Mouse (Mus musculus): Measurements from ENCODE around the gene Mrps18c. TPM values are rescaled to one million over a fixed set of nuclear protein-coding genes. Genes with fewer than 3 reads are reported as not detected.

Mrps18c gene
- total RNA-seq (2021): 10 to 100 TPM; 56.0 to 57.8 TPM

DNA sequence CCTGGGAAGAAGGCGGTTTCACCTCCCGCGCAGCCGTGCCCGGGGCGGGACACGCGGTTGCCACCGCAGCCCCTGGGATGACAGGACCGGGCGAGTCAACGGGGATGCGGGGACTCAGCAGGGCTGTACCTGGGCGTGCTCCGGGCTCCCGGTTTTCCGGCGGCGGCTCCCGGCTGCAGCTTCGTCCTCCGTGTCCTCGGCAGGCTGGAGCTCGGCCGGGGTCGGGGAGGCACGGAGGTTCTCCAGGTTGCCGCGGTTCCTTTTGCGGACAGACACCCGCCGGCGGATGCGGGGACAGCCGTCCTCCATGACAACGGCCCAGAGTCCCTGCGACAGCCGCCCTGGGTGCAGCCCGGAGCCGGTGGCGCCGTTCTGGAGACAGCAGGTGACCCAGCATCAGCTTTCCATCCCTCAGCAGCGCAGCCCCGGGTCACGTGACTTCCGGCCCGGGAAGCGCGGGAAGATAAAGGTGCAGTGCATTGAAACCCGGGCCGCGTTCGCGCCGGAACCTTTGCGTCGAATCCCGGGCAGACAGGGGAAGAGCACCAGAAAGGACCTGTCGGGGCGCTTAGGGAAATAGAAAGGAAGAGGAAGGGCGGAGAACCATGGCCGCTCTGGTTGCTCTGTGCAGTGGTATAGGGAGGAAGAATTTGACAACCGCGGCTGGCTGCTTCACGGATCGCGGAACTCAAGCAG is at the start of gene Mrps18c, which contains the start of gene Helq:
Gene Mrps18c, plus strand, starts transcription at position 463 of the 696 bp plus-strand sequence.
Gene Helq, minus strand, starts transcription at position 434 of the 696 bp plus-strand sequence.
- intact Hi-C loops (cut with DNase I): loop anchor here (10.0 kb wide), 1 partner anchor 124 kb away; the partner anchor contains the start of gene Coq2

DNA sequence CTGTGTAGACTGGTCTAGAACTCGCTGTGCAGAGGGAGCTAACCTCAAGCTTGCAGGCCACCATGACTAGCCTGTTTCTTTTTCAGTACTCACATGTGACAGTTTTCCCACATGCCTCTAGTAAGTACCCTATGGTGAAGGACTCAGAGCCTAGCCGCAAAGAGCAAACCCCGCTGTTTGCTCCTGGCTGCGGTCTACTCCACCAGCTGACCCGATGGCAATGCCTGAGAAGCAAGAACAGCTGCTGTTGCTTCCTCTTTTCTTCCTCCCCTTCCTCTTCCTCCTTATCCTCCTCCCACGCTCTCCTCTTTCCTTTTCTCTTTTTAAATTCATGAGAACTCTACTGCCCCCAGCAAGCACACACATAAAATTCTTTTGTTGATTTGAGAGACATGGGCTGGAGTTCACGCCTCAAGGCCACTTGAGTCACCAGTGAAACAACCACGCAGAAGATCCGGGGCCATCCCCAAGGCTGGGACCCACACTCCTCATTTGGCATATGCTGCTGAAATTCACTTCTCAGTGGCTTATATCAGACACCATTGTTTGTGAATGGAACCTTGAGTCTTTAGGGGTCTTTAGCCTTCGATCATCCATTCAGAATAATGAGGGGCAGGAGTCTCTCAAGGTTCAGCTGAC is 47.7 kb upstream of the Mrps18c start:
- no peak for DNase-seq (ENCODE audit: extremely low spot score in 1 of 2, low spot score in 2 of 2)
- intact Hi-C loops (cut with DNase I): no loop called here

More for the DNA sequence above, at the start of gene Mrps18c, which contains the start of gene Helq:
- peak; percentile 90 to 94 for DNase-seq (ENCODE audit: extremely low spot score in 1 of 2, low spot score in 2 of 2)

DNA sequence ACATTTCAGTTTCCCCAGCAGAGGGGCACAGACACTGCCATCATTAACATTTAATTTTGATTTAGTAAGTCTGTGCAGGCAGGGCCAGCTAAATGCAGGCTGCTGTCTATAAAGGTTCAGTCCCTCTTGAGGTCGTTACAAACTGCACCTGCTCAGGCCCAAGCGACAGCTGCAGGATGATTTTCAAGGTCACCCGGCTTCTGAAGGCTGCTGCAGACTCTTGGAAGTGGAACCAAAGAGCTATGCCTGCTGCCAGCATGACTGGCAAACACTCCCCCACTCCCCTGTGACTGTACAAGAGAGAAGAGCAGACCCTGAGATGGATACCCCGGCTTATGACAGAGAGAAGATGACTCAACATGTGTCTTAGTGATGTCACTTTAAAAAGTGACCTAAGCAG is 46.8 kb upstream of the Mrps18c start:
- intact Hi-C loops (cut with DNase I): no loop called here
- no peak for DNase-seq (ENCODE audit: extremely low spot score in 1 of 2, low spot score in 2 of 2)

DNA sequence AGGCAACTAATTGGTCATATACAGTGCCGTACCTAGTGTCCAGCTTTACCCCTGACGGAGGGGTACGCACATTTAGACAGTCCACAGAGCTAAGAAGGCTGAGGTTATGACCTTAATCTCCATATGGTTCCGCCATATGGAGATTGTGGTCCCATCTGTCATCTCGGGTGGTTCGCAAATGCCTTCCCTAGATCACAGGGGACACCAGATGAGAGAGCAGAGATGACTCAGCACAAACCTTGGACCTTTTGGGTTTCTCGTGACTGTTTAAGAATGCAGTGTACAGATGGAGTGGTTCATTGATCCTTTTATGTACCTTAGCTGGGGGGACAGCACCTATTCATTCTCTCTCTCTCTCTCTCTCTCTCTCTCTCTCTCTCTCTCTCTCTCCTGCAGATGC is 45.0 kb upstream of the Mrps18c start:
- no peak for DNase-seq (ENCODE audit: extremely low spot score in 1 of 2, low spot score in 2 of 2)
- intact Hi-C loops (cut with DNase I): no loop called here

DNA sequence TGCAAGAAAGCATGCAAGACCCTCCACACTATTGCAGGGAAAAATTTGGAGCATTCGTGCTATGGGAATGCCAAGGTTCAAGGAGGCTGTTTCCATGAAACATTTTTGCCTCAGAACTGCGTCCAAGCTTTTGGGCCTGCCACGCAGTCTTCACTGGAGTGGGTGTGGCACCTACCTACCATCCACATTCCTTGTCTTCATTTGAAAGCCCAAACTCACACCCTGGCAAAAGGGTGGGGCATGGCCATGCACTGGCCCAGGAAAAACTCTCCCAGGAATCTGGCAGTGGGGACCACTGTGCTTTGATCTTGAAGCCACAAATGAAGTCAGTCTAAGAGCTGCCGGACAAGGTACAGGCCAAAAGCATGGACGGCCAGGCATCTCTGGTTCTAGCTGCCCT is 40.3 kb upstream of the Mrps18c start:
- no peak for DNase-seq (ENCODE audit: extremely low spot score in 1 of 2, low spot score in 2 of 2)
- intact Hi-C loops (cut with DNase I): no loop called here

DNA sequence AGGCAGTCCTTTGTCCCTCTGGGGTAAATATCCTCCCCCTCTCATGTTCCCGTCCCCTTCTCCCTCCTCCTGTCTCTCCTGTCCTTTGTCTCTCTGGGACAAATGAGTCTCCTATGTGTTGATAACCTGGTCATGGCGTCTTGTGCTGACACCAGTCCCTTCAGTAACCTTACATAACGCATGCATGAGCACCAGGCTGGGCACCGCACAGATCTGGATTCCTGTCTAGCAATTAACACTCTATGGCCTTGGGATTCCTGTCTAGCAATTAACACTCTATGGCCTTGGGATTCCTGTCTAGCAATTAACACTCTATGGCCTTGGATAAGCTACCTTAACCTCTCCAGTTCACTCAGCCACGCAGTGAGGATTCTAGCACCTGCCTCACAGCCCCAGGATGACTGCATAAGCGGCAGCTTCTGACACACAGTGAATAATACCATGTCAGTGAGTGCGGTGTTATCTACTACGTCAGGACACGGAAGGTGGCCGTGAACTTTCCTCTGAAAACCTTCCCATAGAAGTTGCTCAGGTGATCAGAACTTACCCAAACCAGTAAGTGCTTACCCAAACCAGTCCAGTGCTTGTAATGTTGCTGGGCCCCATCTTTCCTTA is 38.3 kb upstream of the Mrps18c start:
- intact Hi-C loops (cut with DNase I): no loop called here
- no peak for DNase-seq (ENCODE audit: extremely low spot score in 1 of 2, low spot score in 2 of 2)

DNA sequence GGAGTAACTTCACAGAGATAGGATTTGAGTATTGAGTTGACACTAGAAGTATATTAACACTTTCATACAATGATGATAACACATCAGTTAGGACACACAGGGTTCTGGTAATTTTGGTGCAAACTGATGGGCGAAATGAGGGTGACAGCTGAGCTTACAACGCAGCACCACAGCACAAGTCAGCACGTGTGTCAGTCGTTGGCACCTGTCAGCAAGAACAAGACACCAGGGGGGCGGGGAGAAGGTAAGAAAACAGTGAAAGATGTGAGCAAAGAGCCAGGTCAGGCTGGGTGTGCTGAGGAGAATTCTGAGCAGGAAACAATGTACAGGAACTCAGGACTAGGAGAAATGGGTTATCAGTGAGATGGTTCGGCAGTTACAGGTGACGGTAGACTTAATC is 36.7 kb upstream of the Mrps18c start:
- DNase-seq (ENCODE audit: extremely low spot score in 1 of 2, low spot score in 2 of 2): no peak
- intact Hi-C loops (cut with DNase I): no loop called here

DNA sequence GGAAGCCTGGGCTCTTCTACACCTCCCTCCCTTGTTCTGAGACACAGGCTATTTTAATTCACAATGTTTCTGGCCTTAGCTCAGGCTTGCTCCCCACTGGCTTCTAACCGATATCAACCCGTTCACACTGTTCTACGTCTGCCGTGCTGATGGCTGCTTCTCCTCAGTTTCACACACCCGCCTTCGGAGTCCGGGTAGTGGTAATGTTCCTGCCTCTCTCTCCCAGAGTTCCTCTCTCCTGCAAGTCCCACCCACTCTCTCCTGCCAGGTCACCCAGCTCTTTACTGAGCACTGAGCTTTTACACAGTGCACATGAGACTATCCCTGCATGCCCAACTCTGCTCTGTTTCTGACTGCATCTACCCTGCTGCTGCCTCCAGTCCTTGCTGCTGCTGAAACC is 32.4 kb upstream of the Mrps18c start:
- intact Hi-C loops (cut with DNase I): no loop called here

DNA sequence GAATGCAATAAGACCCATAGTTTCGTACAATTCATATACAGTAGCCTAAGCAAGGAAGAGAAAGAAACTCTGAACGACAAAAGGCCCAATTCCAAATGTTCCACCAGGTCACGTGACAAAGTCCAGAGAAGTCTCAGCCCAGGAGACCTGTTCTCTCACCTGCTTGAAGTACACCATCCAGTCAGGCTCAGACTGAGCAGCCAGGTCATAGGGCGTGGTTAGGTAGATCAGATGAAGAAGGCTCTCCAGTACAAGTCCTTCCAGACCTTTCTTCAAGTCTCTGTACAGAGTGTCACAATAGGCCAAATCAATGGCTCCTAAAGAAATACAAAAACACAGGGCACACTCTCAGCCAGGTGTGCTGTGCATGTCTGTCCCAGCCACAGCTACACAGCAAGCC is 26.9 kb upstream of the Mrps18c start:
- no peak for DNase-seq (ENCODE audit: extremely low spot score in 1 of 2, low spot score in 2 of 2)
- intact Hi-C loops (cut with DNase I): loop anchor here (10.0 kb wide), 2 partner anchors 237 to 377 kb away; no protein-coding TSS in a partner anchor

More for the DNA sequence above, 32.4 kb upstream of the Mrps18c start:
- no peak for DNase-seq (ENCODE audit: extremely low spot score in 1 of 2, low spot score in 2 of 2)

DNA sequence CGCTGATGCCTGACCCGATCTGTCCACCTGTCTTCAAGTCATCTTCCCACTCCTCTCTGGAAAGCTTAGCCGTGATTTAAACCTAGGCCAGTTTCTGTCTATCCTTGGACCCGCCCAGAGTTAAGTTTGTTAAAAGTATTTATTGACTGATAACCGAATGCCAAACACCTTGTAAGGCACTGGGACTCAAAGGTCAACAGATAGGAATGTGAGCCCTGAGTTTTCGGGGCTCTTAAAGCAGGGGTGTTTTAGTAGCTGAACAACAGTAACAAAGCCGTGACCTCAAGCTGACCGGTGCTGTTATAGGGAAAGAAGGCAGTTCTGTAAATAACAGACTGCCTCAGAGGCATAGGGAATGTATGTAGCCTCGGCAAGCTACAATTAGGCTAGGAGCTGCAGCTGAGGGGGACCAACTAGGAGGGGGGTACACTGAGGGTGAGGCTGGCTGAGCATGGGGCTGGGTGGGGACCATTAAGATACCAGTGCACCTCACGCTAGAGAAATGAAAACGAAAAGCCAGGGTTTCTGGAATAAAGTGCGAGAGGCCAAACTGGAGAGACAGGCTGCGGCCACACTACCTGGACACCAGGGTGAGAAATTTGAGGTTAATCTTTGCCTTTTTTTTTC is 22.5 kb upstream of the Mrps18c start:
- intact Hi-C loops (cut with DNase I): loop anchor here (10.0 kb wide), 2 partner anchors 241 to 381 kb away; no protein-coding TSS in a partner anchor
- DNase-seq (ENCODE audit: extremely low spot score in 1 of 2, low spot score in 2 of 2): no peak

DNA sequence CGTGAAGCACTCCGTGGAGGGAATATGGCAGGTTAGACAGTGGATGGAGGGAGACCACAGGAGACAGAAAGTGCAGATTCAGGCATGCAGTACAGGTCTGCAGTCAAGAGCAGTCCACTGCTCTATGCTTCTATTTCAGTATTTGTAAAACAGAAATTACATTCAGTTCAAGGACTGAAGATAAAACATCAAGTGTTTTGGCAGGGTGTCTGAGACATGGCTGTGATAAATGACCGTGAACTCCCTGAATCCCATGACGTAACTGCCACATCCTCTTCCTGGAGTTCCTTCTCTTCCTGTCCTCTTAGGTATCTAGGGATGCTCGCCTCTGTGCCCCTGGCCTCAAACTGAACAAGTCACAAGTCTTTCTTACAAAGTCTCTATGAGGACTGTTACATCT is 21.5 kb upstream of the Mrps18c start:
- DNase-seq (ENCODE audit: extremely low spot score in 1 of 2, low spot score in 2 of 2): no peak
- intact Hi-C loops (cut with DNase I): loop anchor here (10.0 kb wide), 2 partner anchors 242 to 382 kb away; no protein-coding TSS in a partner anchor

DNA sequence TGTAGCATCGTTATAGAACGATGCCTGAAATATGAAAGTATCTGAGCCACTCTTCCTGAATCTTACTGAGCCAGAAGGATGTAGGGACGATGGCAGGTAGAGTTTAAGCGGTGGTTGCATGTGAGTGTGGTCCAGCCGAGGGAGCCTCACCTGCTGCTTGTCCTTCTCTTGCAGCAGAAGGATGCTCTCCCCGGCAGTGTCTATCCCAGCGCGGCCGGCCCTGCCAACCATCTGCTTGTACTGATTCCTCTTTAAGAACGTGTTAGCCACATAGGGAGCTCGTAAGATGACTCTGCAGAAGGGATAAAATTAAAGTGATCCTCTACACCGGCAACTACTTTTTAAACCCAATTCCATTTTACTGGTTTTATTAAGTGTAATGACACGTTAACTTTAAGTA is 19.4 kb upstream of the Mrps18c start:
- intact Hi-C loops (cut with DNase I): loop anchor here (10.0 kb wide), 2 partner anchors 244 to 384 kb away; no protein-coding TSS in a partner anchor
- no peak for DNase-seq (ENCODE audit: extremely low spot score in 1 of 2, low spot score in 2 of 2)

DNA sequence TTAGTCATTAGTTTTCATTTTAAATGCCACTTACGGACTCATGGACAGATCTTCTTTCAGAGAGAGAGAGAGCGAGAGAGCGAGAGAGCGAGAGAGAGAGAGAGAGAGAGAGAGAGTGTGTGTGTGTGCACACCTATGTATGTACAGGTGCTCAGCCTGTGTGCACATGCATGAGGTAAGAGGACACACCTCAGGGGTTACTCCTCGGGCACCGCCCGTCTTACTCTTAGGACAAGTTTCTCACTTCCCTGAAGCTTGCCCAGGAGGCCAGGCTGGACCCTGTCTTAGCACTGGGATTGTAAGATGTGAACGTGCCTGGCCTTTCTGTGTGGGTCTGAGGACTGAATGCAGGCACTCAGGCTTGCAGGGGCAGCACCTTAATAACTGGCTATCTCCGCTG is 10.9 kb upstream of the Mrps18c start:
- intact Hi-C loops (cut with DNase I): no loop called here
- no peak for DNase-seq (ENCODE audit: extremely low spot score in 1 of 2, low spot score in 2 of 2)

DNA sequence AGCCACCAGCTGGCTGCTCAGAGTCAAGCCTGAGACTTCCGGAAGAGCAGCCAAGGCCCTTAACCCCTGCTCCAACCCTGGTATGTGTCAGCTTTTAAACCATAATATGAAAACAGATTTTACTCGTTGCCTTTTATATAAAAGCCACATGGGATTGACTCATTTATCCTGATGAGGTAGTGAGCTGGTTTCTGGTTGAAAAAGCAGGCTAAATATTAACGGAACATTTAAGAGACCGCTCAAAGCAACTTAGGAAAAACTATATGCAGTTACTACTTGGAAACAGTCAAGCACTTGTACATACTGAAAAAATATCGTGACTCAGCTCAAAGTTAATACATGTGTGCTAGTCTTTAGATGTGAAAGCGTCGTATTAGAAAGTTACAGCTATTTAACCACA is 6.2 kb upstream of the Mrps18c start:
- intact Hi-C loops (cut with DNase I): loop anchor here (10.0 kb wide), 1 partner anchor 117 kb away; the partner anchor contains the start of gene Coq2
- no peak for DNase-seq (ENCODE audit: extremely low spot score in 1 of 2, low spot score in 2 of 2)

DNA sequence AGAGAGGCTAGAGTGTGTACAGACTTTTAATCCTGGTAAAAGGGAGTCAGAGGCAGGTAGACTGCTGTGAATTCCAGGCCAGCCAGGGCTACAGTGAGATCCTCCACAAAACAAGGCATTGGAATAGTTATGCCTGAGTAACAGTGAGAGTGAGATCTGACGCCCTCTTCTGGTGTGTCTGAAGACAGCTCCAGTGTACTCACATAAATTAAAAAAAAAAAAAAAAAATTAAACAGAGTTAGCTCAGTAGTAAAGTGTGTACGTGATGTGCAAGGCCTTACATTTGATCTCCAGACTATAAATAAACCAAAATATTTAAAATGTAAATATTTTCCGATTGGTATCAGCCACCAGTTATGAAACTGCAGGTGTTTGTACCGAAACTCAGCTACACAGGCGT is 4.3 kb upstream of the Mrps18c start:
- no peak for DNase-seq (ENCODE audit: extremely low spot score in 1 of 2, low spot score in 2 of 2)
- intact Hi-C loops (cut with DNase I): loop anchor here (10.0 kb wide), 1 partner anchor 119 kb away; the partner anchor contains the start of gene Coq2

DNA sequence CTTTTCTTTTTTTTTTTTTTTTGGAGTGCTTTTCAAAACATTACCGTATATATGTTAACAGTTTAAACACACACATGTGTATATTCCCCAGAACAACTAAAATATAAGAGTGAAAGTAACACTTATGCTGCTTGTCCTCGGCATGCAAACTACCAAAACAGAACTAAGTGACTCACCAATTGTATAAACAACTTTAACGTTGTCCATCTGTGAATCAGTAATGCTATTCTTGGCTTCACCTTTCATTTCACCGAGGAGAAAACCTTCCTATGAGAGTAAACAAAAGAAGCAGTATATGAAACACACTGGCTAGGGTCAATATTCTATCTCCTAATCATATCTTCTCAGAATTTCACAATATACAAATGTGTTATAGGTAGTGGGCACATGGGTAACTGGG is 19.9 kb downstream of the Mrps18c start:
- no peak for DNase-seq (ENCODE audit: extremely low spot score in 1 of 2, low spot score in 2 of 2)
- intact Hi-C loops (cut with DNase I): no loop called here

DNA sequence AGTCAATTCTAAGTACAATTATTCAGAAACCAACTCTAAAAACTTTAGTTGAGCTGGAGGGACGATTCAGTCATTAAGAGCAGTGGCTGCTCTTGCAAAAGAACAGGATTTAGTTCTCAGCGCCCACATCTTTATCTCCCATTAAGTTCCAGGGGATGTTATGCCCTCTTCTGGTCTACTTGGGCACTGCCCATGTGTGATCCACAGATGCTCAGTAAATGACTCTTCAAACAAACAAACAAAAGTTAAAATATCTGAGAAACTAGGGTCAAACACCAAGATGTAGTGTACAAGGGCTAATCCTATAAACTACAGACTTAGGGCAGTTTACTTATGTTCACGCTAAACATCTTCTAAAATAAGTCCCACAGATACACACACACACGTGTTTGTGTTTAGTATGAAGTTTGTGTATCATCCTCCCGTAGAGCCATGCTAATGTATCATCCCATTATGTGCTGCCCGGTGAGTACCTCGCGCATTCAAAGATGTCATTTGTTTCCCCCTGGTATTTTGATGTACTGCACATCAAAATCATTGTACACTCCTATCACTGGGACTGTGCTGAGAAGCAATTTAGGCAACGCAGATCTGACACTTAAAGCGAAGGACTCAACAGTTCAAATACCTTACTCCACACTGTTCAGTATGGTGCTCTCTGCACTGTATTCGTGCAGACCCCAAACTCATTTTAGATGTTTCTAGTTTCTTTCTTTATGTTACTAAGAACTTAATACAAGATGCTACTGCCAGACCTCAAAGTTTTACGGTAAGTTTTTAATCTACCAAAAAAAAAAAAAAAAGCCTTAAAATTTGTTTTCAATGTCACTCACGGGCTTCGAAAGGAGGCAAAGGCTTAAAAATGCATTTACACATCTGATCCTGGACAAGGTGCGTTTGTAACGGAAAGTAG is 21.4 kb downstream of the Mrps18c start:
- intact Hi-C loops (cut with DNase I): no loop called here
- no peak for DNase-seq (ENCODE audit: extremely low spot score in 1 of 2, low spot score in 2 of 2)

DNA sequence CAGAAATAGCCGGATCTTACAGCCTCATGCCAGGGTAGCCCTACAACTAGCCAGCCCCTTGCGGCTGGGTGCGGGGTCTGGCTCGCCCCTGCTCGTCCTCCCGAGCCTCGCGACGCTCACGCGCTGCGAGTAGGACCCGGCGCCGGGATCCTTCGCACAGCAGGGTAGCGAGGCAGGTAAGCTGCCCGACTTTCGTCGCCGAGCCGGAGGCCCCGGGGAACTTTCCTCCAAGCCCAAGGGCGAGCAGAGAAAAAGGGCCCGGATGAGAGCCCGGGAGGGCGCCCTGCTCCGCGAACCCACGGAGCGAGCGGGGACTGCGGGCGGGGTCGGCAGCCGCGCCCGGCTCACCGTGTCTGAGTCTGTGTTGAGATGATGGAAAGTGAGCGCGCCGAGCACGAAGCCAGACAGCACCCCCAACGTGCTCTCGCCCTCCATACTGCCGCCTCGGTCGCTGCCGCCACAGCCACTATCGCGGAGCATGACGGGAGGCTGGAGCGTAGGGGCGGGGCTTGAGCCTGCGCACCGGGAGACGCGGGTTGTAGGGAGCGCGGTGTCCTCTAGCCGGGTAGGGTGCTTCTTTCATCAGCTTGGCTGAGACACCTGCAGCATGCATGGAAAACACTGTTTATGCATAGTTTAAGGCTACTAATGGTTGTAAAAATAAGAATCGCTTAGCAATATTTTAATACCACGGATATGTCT is 22.2 kb downstream of the Mrps18c start, which contains the start of gene Abraxas1:
Gene Abraxas1, minus strand, starts transcription at position 483 of the 702 bp plus-strand sequence.
- DNase-seq (ENCODE audit: extremely low spot score in 1 of 2, low spot score in 2 of 2): peak; percentile 77 to 91
- intact Hi-C loops (cut with DNase I): no loop called here
